Mouse (Mus musculus) urinary bladder, adult 2 months (tissue): ENCODE results near the gene C1ql2. TPM values are rescaled to one million over a fixed set of nuclear protein-coding genes. Genes with fewer than 3 reads are reported as not detected.

Source experiments
- DNase-seq: peaks from one replicate; pipeline ENCODE4 v3.0.0; 2022; ENCODE audit warnings: low spot score
- polyA plus RNA-seq: library from polyadenylated mRNA; depleted of rRNA; stranded (reverse); fragments of >200 nt; gene quantifications from 2 replicates; pipeline ENCODE4 v1.2.3, GENCODE M21; 2012; rRNA removed

Gene C1ql2
- polyA plus RNA-seq = 0.07 and 0.11 TPM in 2 replicates

GRCm38 (mm10) chr1:120340419-120341171 is at the start of gene C1ql2:
Gene C1ql2 (plus strand): TSS chr1:120340582.
- DNase-seq = no peak

GRCm38 (mm10) chr1:120291709-120292108 is 48.7 kb upstream of the C1ql2 start:
- no peak for DNase-seq

- DNase-seq = no peak
Observed at GRCm38 (mm10) chr1:120293803-120294202, 46.6 kb upstream of the C1ql2 start.

GRCm38 (mm10) chr1:120296936-120297335 is 43.4 kb upstream of the C1ql2 start:
- no peak for DNase-seq

- DNase-seq = no peak
Observed at GRCm38 (mm10) chr1:120305801-120306200, 34.6 kb upstream of the C1ql2 start.

- no peak for DNase-seq
Observed at GRCm38 (mm10) chr1:120321270-120322021, 18.9 kb upstream of the C1ql2 start.

GRCm38 (mm10) chr1:120323131-120323561 is 17.2 kb upstream of the C1ql2 start:
- no peak for DNase-seq

GRCm38 (mm10) chr1:120327714-120328113 is 12.7 kb upstream of the C1ql2 start:
- DNase-seq = peak; percentile 39

GRCm38 (mm10) chr1:120328212-120328611 is 12.2 kb upstream of the C1ql2 start:
- no peak for DNase-seq

- DNase-seq = no peak
Observed at GRCm38 (mm10) chr1:120331841-120332240, 8.5 kb upstream of the C1ql2 start.

- no peak for DNase-seq
Observed at GRCm38 (mm10) chr1:120337970-120338369, 2.4 kb upstream of the C1ql2 start.

- DNase-seq = no peak
Observed at GRCm38 (mm10) chr1:120341172-120341675, 842 bp downstream of the C1ql2 start.

GRCm38 (mm10) chr1:120341811-120342370 is 1.5 kb downstream of the C1ql2 start:
- no peak for DNase-seq

- DNase-seq = no peak
Observed at GRCm38 (mm10) chr1:120342371-120342821, 2.0 kb downstream of the C1ql2 start.

GRCm38 (mm10) chr1:120345001-120345400 is 4.6 kb downstream of the C1ql2 start:
- no peak for DNase-seq

- DNase-seq = no peak
Observed at GRCm38 (mm10) chr1:120354387-120354786, 14.0 kb downstream of the C1ql2 start.

- no peak for DNase-seq
Observed at GRCm38 (mm10) chr1:120357371-120358274, 17.2 kb downstream of the C1ql2 start.

- DNase-seq = no peak
Observed at GRCm38 (mm10) chr1:120363638-120364037, 23.3 kb downstream of the C1ql2 start.

GRCm38 (mm10) chr1:120368138-120368537 is 27.8 kb downstream of the C1ql2 start:
- DNase-seq = no peak

- DNase-seq = no peak
Observed at GRCm38 (mm10) chr1:120374131-120374530, 33.7 kb downstream of the C1ql2 start.

GRCm38 (mm10) chr1:120374832-120375231 is 34.5 kb downstream of the C1ql2 start:
- no peak for DNase-seq
